Comparison of ENCODE assay signal across 8 mouse cellular contexts in genomic region chr11:96861878-96862289, GRCm38 (mm10). TPM values are rescaled to one million over a fixed set of nuclear protein-coding genes. Genes with fewer than 3 reads are reported as not detected.
DNase-seq lines count a peak whose midpoint lies in the region; ATAC-seq and TF ChIP-seq lines count a peak whose summit lies in the region.

No protein-coding gene starts in this region.

- H3K27ac ChIP-seq in ES-Bruce4 (ENCODE audit: insufficient read depth, low read length): no peak overlapping the region
- H3K27ac ChIP-seq in forebrain, embryonic 14.5 days (ENCODE audit: low read depth, low read length): no peak overlapping the region

- H3K9me3 ChIP-seq in ES-Bruce4 (replicated peaks; ENCODE audit: control insufficient read depth, insufficient read depth, low read length, poor library complexity, severe bottlenecking): no peaks in the 10 kb centered on the region
- no peaks in the 10 kb centered on the region for H3K9me3 ChIP-seq in forebrain, embryonic 14.5 days (replicated peaks; ENCODE audit: control insufficient read depth, low read length)

- peak; percentile 60; the same call in 1 of the 2 replicates for ATAC-seq in cerebellum, adult (ENCODE audit: insufficient number of reproducible peaks, low FRiP score, low TSS enrichment)
- peak; percentile 88 for ATAC-seq in forebrain, embryonic 14.5 days
- ATAC-seq in neutrophil, adult 5-6 weeks (ENCODE audit: extremely low read depth, insufficient number of reproducible peaks, low FRiP score, poor library complexity, severe bottlenecking): peak; percentile 96

- peak overlapping the region; percentile 88 for H3K4me2 ChIP-seq in forebrain, embryonic 14.5 days (ENCODE audit: low read length)

- TF ChIP-seq EP300 in ES-Bruce4 (IDR thresholded peaks at IDR 0.05; ENCODE audit: insufficient read depth, low read depth, low read length): 0 out of 2 replicates have a peak, but pooled peaks have one; percentile 44

- H3K36me3 ChIP-seq in ES-Bruce4 (ENCODE audit: control insufficient read depth, insufficient read depth, low read length, poor library complexity, severe bottlenecking): no peaks in the 10 kb centered on the region
- H3K36me3 ChIP-seq in forebrain, embryonic 14.5 days (ENCODE audit: control insufficient read depth, insufficient read depth, low read length): no peaks in the 10 kb centered on the region

- H3K4me1 ChIP-seq in ES-Bruce4 (ENCODE audit: control insufficient read depth, insufficient read depth, low read length): no peaks in the 10 kb centered on the region
- peaks cover 13% of the 10 kb centered on the region for H3K4me1 ChIP-seq in forebrain, embryonic 14.5 days (ENCODE audit: control insufficient read depth, insufficient read depth, low read length)
- peaks cover 8% of the 10 kb centered on the region for H3K4me1 ChIP-seq in lung, adult 2 months (ENCODE audit: control insufficient read depth, insufficient read depth, low read length)

- intact Hi-C loops in heart, postnatal 25 days (cut with DNase I): loop anchor here (2.0 to 10.0 kb wide), 6 partner anchors 37 to 583 kb away; no protein-coding TSS in a partner anchor

- H3K9ac ChIP-seq in ES-Bruce4 (ENCODE audit: low read depth, poor library complexity, severe bottlenecking): peak overlapping the region; percentile 31
- H3K9ac ChIP-seq in forebrain, embryonic 14.5 days (ENCODE audit: low read length): peak overlapping the region; percentile 45

- WGBS in forebrain, embryonic 14.5 days: under 1% methylated on average over 31 of the region's 31 CpGs
- WGBS in lung, adult 2 months: under 1% methylated on average over 31 of the region's 31 CpGs

- H3K27me3 ChIP-seq in ES-Bruce4 (ENCODE audit: control insufficient read depth, insufficient read depth, low read length, poor library complexity, severe bottlenecking): no peaks in the 10 kb centered on the region
- H3K27me3 ChIP-seq in forebrain, embryonic 14.5 days (replicated peaks; ENCODE audit: control insufficient read depth, insufficient read depth, low read length): no peaks in the 10 kb centered on the region

- H3K4me3 ChIP-seq in ES-Bruce4 (ENCODE audit: low read depth, low read length): peak overlapping the region; percentile 81
- H3K4me3 ChIP-seq in forebrain, embryonic 14.5 days (ENCODE audit: low read depth, low read length): peak overlapping the region; percentile 36
- peak overlapping the region; percentile 67 for H3K4me3 ChIP-seq in lung, adult 2 months (replicated peaks; ENCODE audit: extremely low read depth, low read depth, low read length)

- no peak for TF ChIP-seq POLR2A in ES-Bruce4 (IDR thresholded peaks at IDR 0.05; ENCODE audit: insufficient read depth, low read length)
- TF ChIP-seq POLR2A in lung, adult 2 months (IDR thresholded peaks at IDR 0.05; ENCODE audit: borderline replicate concordance, extremely low read depth, low read depth, low read length): peak; percentile 67; the same call in 1 of the 2 replicates

- peak; percentile 95 for TF ChIP-seq CTCF in ES-Bruce4 (IDR thresholded peaks at IDR 0.05; ENCODE audit: low read depth, low read length)
- peak; percentile 86 for TF ChIP-seq CTCF in lung, adult 2 months (IDR thresholded peaks at IDR 0.05; ENCODE audit: insufficient read depth, low read length)

- peak; percentile 96 for DNase-seq in forebrain, embryonic 14.5 days (ENCODE audit: low spot score)
- peak; percentile 86 for DNase-seq in heart, postnatal 25 days (ENCODE audit: low spot score)
- DNase-seq in layer of hippocampus, adult 18-20 months (ENCODE audit: low spot score in 2 of 2): peak; percentile 94 to 97
- DNase-seq in lung, adult 2 months: peak; percentile 97
- peak; percentile 85 for DNase-seq in thymus, adult 18-20 months

RNA-seq across cellular contexts. Expression of gene Copz2, which starts 12.2 kb away (rescaled TPM):
- 23.9 and 26.2 TPM in 2 replicates for polyA plus RNA-seq in ES-Bruce4 (2011; ENCODE audit: insufficient read depth, insufficient read length, low read depth, missing spikeins)
- polyA plus RNA-seq in forebrain, embryonic 14.5 days (2014; fragmentation: Nextera tagmentation; extraction: Ambion mirVana): 14.7 and 15.0 TPM in 2 replicates
- total RNA-seq in heart, postnatal 25 days (2021): 10 to 100 TPM; 33.4 to 37.5 TPM
- total RNA-seq in layer of hippocampus, adult 18-20 months (2021): 1 to 10 TPM; 6.5 to 8.2 TPM
- 39.7 and 44.8 TPM in 2 replicates for polyA plus RNA-seq in lung, adult 2 months (2012; rRNA removed)
- not detected in 2 replicates for total RNA-seq in neutrophil, adult 5-6 weeks (2017)

RNA-seq across cellular contexts. Expression of gene Nfe2l1, which starts 32.1 kb away (rescaled TPM):
- 181 and 194 TPM in 2 replicates for polyA plus RNA-seq in ES-Bruce4 (2011; ENCODE audit: insufficient read depth, insufficient read length, low read depth, missing spikeins)
- 28.0 and 38.6 TPM in 2 replicates for polyA plus RNA-seq in forebrain, embryonic 14.5 days (2014; fragmentation: Nextera tagmentation; extraction: Ambion mirVana)
- total RNA-seq in heart, postnatal 25 days (2021): 100 to 1,000 TPM; 346 to 370 TPM
- total RNA-seq in layer of hippocampus, adult 18-20 months (2021): 100 to 1,000 TPM; 241 to 242 TPM
- 225 and 264 TPM in 2 replicates for polyA plus RNA-seq in lung, adult 2 months (2012; rRNA removed)
- 48.5 and 53.8 TPM in 2 replicates for total RNA-seq in neutrophil, adult 5-6 weeks (2017)

RNA-seq across cellular contexts. Expression of gene Cdk5rap3, which starts 54.4 kb away (rescaled TPM):
- 93.3 and 109 TPM in 2 replicates for polyA plus RNA-seq in ES-Bruce4 (2011; ENCODE audit: insufficient read depth, insufficient read length, low read depth, missing spikeins)
- 91.2 and 98.4 TPM in 2 replicates for polyA plus RNA-seq in forebrain, embryonic 14.5 days (2014; fragmentation: Nextera tagmentation; extraction: Ambion mirVana)
- 10 to 100 TPM; 21.6 to 23.2 TPM for total RNA-seq in heart, postnatal 25 days (2021)
- total RNA-seq in layer of hippocampus, adult 18-20 months (2021): 10 to 100 TPM; 34.9 to 35.3 TPM
- 25.4 and 30.1 TPM in 2 replicates for polyA plus RNA-seq in lung, adult 2 months (2012; rRNA removed)
- total RNA-seq in neutrophil, adult 5-6 weeks (2017): 22.6 and 29.6 TPM in 2 replicates
